Mouse (Mus musculus): ENCODE measurements around the gene Lsamp.
A peak's percentile ranks its signal among the peaks of the same experiment; 100 is the strongest.

Gene Lsamp

GRCm38 (mm10) chr16:42079573-42079972, 2095.4 kb downstream of the Lsamp start:
- DNase-seq (ENCODE audit: low read depth), result no peak

- DNase-seq (ENCODE audit: low read depth), result no peak
Measured at GRCm38 (mm10) chr16:42081611-42082010, 2097.4 kb downstream of the Lsamp start.

GRCm38 (mm10) chr16:42097510-42097909, 2113.3 kb downstream of the Lsamp start:
- DNase-seq (ENCODE audit: low read depth), result no peak

- DNase-seq (ENCODE audit: low read depth), result no peak
Measured at GRCm38 (mm10) chr16:42102186-42102585, 2118.0 kb downstream of the Lsamp start.

DNA sequence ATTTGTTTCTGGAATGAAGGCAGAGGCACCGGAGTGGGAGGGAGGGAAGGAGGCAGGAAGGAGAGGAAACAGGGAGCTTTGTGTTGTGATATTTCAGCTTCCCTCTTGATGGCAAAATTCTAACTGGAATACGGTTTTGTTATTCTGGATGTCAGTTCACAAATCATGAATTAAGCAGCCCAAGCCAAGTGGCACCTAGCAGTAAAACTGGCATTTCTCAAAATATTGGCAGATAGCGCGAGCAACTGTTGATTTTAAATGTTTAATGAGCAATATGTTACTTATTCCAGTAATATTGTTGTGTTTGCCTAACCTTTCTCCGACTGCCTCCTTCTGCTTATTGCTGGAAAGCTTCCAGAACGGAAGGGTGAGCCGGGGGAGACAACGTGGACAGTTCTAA, 2118.5 kb downstream of the Lsamp start:
- no peak for DNase-seq (ENCODE audit: low read depth)

DNA sequence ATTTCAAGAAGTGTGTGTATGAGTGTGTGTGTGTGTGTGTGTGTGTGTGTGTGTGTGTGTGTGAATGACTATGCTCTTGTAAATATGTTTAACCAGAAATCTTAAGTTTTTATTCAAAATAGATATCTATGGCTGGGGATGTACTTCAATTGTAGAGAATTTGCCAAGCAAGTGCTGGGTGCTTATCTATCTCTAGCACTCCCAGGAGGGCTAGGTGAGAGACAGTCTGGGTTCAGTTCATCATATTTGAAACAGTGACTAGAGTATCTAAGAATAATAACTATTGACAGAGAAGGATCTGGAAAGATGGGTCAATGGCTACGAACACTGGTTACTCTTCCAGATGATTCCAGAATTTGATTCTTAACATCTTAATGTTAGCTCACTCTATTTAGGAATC, 2128.1 kb downstream of the Lsamp start:
- DNase-seq (ENCODE audit: low read depth), result no peak

GRCm38 (mm10) chr16:42113246-42113645, 2129.1 kb downstream of the Lsamp start:
- DNase-seq (ENCODE audit: low read depth), result no peak

DNA sequence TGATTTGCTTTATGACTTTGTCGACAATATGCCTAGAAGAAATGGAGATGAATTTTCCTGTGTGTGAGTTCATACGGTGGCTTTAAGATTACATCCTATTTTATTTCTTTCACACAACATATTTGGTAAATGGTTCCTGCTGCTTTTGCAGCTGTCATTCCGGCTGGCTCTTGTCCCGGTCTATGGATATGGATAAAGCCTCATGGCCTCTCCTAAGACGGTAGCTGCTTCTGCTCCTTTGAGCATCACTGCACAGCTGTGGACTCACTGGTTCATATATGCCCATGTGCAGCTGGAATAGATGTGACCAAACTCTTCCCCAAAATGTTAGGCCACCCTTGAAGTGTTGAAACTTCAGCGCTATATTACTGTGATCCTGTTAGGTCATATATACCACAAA, 2137.6 kb downstream of the Lsamp start:
- no peak for DNase-seq (ENCODE audit: low read depth)

GRCm38 (mm10) chr16:42123826-42124225, 2139.7 kb downstream of the Lsamp start:
- DNase-seq (ENCODE audit: low read depth), result no peak

GRCm38 (mm10) chr16:42126061-42126460, 2141.9 kb downstream of the Lsamp start:
- DNase-seq (ENCODE audit: low read depth), result no peak

DNA sequence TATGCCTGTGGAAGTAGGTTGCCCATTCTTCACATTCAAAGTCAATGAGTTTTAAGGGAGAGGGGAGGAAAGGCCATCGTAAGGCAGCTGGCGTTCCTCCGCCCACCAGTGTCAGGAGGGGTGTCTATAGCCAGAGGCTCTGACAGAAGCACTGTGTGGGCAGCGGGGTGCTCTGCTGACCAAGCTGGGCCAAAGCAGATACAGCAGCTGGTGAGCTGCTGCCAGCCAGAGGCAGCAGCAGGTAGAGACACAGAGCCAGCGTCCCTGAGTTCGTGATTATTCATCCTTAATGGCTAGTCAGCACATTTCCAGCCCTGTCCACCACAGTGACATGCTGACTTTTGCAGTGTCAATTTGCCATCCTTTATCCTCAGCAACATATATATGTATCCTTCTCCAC, 2163.0 kb downstream of the Lsamp start:
- DNase-seq (ENCODE audit: low read depth), result no peak

- DNase-seq (ENCODE audit: low read depth), result no peak
Measured at GRCm38 (mm10) chr16:42149216-42149942, 2165.2 kb downstream of the Lsamp start.

DNA sequence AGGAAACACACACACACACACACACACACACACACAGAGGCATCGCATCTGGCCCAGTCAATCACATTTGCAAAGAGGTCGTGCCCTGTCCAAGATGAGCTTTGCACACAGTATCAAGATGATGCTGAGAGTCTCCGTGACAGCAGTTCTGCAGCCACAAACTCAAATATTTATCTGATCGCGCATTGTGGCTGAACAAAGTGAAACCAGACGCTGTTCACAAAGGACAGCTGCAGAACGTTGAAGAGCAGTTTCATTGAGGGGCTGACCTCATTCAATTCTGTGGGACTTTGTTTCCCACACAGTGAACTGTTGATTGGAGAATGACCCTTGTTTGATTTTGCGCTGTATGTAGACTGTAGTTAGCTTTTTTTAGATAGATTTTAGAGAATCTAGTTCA, 2168.5 kb downstream of the Lsamp start:
- DNase-seq (ENCODE audit: low read depth), result no peak

DNA sequence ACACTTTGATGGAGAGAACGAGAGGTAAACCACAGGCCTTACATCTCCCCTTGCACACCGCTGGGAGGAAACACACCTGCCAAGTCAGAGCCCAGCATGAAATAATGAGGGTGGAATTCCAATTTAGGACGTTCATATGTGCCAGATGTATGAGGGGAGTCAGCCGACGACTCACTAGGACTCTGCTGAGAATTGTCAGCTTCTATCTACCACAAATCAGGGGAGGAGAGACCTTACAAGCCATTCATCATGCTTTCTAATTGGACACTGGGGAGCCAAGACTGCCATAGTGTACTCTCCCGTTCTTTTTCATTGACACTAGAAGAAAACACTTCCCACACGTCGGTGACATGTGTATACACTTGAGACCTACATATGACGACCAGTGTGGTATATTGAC, 2173.7 kb downstream of the Lsamp start:
- no peak for DNase-seq (ENCODE audit: low read depth)

DNA sequence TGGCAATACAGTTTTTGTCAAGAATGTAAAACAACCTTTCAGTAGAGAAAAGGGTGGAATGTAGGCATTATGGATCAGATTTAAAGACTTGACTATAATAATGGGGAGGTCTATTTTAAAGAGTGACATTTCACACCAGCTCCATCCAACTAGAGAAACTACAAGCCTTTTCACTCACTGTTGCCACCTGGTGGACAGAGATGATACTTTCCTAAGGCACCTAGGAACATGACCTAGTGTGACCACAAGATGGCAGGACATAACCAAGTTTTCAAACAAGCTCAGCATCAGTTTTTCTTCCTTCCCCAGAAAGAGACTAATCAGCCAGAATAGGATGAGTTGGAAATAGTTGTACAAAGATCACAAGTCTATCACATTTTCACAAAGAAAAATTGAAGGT, 2180.8 kb downstream of the Lsamp start:
- peak; percentile 77 for DNase-seq (ENCODE audit: low read depth)

DNA sequence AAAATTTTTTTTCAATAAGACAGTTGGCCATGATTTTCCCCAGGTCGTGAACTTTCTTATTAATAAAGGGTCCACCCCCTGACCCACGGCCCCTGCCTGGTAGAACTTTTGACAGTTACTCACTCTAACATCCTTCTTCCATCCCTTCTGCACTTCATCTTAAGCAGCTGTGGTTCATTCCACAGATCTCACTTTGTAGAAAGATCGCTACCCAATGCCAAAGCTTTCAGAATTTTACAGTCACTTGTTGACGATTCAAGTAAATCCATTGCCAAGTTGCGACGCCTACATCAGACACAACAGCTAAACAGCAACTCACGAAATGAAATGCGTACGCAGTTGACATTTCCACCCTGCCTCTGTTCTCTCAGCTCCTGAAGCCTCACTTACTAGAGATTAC, 2184.1 kb downstream of the Lsamp start:
- DNase-seq (ENCODE audit: low read depth), result no peak

- DNase-seq (ENCODE audit: low read depth), result peak; percentile 58
Measured at GRCm38 (mm10) chr16:42169447-42170140, 2185.4 kb downstream of the Lsamp start.

- peak; percentile 39 for DNase-seq (ENCODE audit: low read depth)
Measured at GRCm38 (mm10) chr16:42172476-42172875, 2188.3 kb downstream of the Lsamp start.

GRCm38 (mm10) chr16:42178866-42179265, 2194.7 kb downstream of the Lsamp start:
- no peak for DNase-seq (ENCODE audit: low read depth)

GRCm38 (mm10) chr16:42180025-42180424, 2195.9 kb downstream of the Lsamp start:
- DNase-seq (ENCODE audit: low read depth), result no peak

DNA sequence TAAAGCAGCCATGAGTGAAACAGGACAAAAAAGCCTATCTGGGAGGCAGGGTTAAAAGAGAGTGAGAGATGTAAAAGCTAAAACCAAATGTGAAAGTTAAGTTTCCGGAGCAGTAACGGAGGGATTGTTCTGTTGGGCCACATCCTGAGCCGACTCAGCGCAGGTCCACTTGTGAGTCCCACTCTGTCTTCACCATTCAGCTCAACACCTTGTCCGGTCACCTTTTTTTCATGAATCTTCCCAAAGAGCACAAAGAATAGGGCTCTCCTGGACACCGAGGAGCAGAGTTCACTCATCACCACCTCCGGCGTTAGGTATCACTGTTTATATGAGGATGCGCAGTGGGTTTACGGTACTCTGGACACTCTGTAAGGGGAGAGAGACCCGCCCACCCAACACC, 2196.3 kb downstream of the Lsamp start:
- DNase-seq (ENCODE audit: low read depth), result no peak

- no peak for DNase-seq (ENCODE audit: low read depth)
Measured at GRCm38 (mm10) chr16:42189431-42190081, 2205.4 kb downstream of the Lsamp start.
